Mouse (Mus musculus) Muller cell, postnatal 12 days (primary cell): ENCODE results near the gene E130208F15Rik.

Experiments used
- DNase-seq: peaks from one replicate; pipeline ENCODE4 v3.0.0-alpha.2; 2015; ENCODE audit errors: inconsistent ontology term

The E130208F15Rik gene

GRCm38 (mm10) chr7:30321539-30322284 is at the start of gene E130208F15Rik:
Gene E130208F15Rik (plus strand): TSS chr7:30321740.
- peak; percentile 83 for DNase-seq

- no peak for DNase-seq
Observed at GRCm38 (mm10) chr7:30274383-30274782, 47.2 kb upstream of the E130208F15Rik start.

GRCm38 (mm10) chr7:30278911-30279310 is 42.6 kb upstream of the E130208F15Rik start:
- DNase-seq, result no peak

GRCm38 (mm10) chr7:30279536-30279935 is 42.0 kb upstream of the E130208F15Rik start:
- no peak for DNase-seq

DNA sequence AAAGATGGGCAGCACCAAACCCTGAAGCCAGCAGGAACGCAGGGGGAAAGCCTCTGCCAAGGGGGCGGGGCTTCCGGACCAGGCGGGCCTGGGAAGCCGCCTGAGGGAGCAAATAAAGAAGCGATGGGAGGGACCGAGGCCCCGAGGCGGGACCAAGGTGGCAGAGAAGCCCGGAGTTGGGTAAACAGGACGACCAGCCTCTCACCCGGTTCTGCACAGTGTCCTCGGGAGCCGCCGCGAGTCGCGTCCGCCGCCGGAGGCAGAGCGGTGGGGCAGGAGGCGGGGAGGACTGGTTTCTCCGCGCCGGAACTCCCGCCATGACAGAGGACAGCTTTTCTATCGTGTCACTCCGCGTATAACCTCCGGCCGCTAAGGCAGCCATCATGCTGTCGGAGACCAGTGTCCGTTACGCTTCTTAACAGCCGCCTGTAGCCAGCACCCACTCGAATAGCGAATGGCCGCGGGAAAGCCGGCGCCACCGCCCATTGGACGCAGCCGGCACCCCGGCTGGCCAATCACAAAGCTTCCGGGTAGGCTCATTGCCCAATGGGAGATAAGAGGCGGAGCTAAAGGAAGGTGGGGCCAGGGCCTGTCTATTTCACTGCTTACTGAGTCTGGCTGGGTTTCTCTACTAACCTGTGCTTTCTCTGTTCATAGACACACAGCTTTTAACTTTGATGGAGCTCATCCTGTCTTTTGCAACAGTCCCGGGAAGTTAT is 41.4 kb upstream of the E130208F15Rik start, which contains the start of the genes Thap8 and Wdr62:
Thap8 (plus strand) TSS at position 144 of the 719 bp plus-strand sequence.
Wdr62 (minus strand) TSS at position 469 of the 719 bp plus-strand sequence.
- DNase-seq, result peak; percentile 97

DNA sequence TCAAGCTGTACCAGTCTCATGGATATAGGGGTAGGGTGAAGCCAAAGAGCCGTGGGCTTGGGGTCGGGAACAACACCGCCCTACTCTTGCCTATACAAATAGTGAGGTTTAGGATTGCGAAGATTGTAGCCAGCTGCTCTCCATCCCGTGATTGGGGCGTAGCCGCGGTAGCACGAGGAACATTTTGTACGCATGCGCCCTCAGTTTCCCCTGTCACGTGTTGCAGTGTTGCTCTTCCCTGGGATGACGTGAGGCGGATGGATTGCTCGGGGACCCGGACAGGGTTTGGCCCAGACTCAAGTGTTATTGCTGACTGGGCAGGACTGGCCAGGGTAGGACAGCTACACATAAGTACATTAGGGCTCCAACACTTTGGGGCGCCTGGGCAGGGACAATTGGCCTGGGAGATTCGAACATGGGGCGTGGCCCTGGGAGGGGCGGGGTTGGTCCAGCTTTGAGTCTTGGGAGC is 40.8 kb upstream of the E130208F15Rik start:
- DNase-seq, result peak; percentile 94

- DNase-seq, result no peak
Observed at GRCm38 (mm10) chr7:30281522-30281921, 40.0 kb upstream of the E130208F15Rik start.

- no peak for DNase-seq
Observed at GRCm38 (mm10) chr7:30282740-30283139, 38.8 kb upstream of the E130208F15Rik start.

GRCm38 (mm10) chr7:30286701-30287410 is 34.7 kb upstream of the E130208F15Rik start:
- peak; percentile 52 for DNase-seq

DNA sequence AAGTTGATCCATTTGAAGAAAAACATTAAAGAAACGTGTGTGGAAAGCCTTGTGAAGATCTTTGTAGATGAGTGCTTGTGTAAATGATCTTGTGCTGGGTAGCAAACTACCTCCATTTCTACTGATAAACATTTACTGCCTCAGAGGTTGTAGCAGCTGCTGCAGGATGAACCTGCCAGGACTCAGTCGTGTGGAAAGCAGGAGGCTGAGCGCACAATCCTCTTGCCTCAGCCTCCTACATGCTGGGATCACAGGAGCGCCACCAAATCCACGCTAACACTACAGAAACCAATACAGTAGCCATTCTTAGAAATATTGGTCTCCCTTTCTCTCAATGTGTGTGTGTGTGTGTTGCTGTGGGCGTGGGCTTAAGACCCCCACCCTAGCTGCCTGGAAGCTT is 33.5 kb upstream of the E130208F15Rik start:
- no peak for DNase-seq

GRCm38 (mm10) chr7:30289071-30289713 is 32.3 kb upstream of the E130208F15Rik start:
- no peak for DNase-seq

DNA sequence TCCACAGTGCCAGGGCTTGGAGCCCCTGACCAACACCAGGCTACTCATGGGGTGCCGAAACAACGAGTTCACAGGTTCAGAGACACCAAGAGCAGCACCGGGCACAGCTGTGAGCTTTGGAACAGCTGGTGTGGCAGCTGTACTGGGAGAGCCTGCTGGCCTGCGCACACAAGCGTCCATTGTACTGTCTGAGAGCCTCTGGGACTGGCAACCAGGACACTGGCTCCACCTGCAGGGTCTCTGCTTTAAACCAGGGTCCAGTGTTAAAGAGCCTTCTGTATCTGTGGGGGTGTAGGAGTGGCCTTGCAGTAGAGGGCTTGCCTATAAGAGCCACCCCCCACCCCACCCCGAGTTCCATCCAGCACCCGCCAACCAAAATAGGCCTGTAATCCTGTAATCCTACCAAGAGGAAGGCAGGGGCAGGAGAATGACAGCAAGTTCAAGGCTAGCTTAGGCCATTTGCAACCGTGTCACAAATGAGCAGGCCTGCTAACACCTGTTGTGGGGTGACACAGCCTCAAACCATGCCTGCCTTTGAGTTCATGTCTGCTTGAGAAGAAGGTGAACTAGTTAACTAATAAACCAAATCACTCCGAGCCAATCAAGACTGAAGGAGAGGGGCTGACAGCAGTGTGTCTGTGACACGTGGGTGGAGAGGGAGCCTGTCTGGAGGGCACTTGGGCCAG is 31.7 kb upstream of the E130208F15Rik start:
- DNase-seq, result no peak

- DNase-seq, result peak; percentile 88
Observed at GRCm38 (mm10) chr7:30291215-30292131, 30.1 kb upstream of the E130208F15Rik start, which contains the start of gene Clip3. Gene Clip3 (plus strand): TSS chr7:30291728.

- peak; percentile 45 for DNase-seq
Observed at GRCm38 (mm10) chr7:30293795-30294194, 27.7 kb upstream of the E130208F15Rik start.

DNA sequence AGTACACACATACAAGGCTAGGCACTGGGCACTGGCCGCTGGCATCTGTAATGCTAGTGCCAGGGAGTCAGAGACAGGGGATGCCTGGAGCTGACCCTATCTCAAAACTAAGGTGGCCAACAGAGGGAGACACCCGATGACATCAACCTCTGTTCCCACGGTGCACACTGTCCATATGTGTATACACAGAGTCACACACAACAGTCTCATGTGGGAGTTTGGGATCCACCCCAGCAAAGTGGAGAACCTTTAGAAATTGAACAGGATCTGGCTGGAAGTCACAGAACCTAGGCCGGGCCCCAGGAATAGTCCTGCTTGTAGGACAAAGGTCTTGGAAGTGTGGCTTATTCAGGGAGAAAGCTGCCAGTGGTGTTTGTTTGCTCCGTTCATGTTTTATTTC is 27.2 kb upstream of the E130208F15Rik start:
- no peak for DNase-seq

DNA sequence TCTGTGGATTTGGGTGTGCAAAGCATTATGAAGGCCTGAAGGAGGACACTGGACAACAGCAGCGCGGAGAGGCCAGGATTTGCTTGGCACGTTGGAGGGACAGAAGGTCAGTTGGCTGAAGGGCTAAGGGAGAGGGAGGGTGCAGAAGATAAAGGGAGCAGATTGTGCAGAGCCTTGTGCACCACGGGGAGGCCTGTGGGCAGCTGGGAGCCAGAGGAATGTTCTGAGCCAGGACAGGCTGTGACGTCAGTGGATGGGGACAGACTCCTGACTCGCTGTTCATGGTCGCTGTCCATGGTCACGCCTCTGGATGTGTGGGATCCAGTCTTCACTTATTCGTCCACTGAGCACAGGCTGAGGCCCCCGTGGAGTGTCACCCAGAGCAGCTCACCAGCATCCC is 26.4 kb upstream of the E130208F15Rik start:
- DNase-seq, result peak; percentile 75

- no peak for DNase-seq
Observed at GRCm38 (mm10) chr7:30296816-30297215, 24.7 kb upstream of the E130208F15Rik start.

GRCm38 (mm10) chr7:30297266-30297665 is 24.3 kb upstream of the E130208F15Rik start:
- DNase-seq, result no peak

DNA sequence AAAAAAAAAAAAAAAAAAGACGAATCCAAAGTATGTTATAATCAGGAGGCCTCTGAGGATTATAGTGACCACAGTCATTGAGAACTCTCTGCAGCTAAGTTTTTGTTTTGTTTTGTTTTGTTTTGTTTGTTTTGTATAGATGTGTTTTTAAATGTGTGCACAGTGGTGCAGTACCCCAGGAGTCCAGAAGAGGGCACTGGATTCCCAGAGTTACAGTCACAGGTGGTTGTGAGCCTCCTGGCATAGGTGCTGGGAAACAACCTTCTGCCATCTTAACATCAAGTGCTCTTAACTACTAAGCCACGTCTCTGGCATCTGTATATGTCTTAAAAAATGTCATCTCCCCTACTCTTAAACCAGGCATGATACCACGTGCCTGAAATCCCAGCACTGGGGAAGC is 20.6 kb upstream of the E130208F15Rik start:
- DNase-seq, result no peak
